Mouse (Mus musculus) G1E (cell line): Measurements from ENCODE around the gene Lhfpl2. TPM values are rescaled to one million over a fixed set of nuclear protein-coding genes. Genes with fewer than 3 reads are reported as not detected.

Source experiments
- ATAC-seq: 2 replicates; pipeline ENCODE4 v1.8.0; 2016; ENCODE audit warnings: mild to moderate bottlenecking; ENCODE audit not compliant: insufficient number of reproducible peaks, poor library complexity, low FRiP score, severe bottlenecking; ENCODE audit errors: extremely low read depth
- DNase-seq: peaks from one replicate; pipeline ENCODE4 v3.0.0; 2012; ENCODE audit warnings: low spot score
- H3K27me3 ChIP-seq: 2 replicates; pipeline ENCODE4 v1.6.1; 2012; ENCODE audit warnings: mild to moderate bottlenecking, low read length, inconsistent platforms; ENCODE audit not compliant: insufficient read depth
- H3K36me3 ChIP-seq: replicated peaks from 2 replicates; pipeline ENCODE3; 2012; ENCODE audit warnings: mild to moderate bottlenecking, inconsistent platforms
- H3K4me1 ChIP-seq: 2 replicates; pipeline ENCODE4 v1.6.1; 2012; ENCODE audit warnings: low read depth, low read length, inconsistent platforms, mixed read lengths; ENCODE audit not compliant: insufficient read depth
- H3K4me3 ChIP-seq: 2 replicates; pipeline ENCODE4 v1.5.1; 2012; ENCODE audit warnings: low read depth, mild to moderate bottlenecking, inconsistent platforms, low read length, moderate library complexity, mixed read lengths
- H3K9me3 ChIP-seq: replicated peaks from 2 replicates; pipeline ENCODE4 v1.6.1; 2012; ENCODE audit warnings: inconsistent platforms
- CTCF ChIP-seq: IDR thresholded peaks from 2 replicates; pipeline ENCODE4 v1.5.1; 2012; ENCODE audit warnings: low read depth, low read length, inconsistent platforms, mixed read lengths
- GATA1 ChIP-seq: IDR thresholded peaks from 2 replicates; pipeline ENCODE4 v1.6.1; 2012; ENCODE audit warnings: borderline replicate concordance, low read length, inconsistent platforms, mixed read lengths
- GATA2 ChIP-seq: IDR thresholded peaks from 2 replicates; pipeline ENCODE4 v1.6.1; 2012; ENCODE audit warnings: low read depth, low read length, inconsistent platforms, borderline replicate concordance
- POLR2AphosphoS5 ChIP-seq: IDR thresholded peaks from 2 replicates; pipeline ENCODE4 v1.6.1; 2012; ENCODE audit warnings: low read depth, low read length, inconsistent platforms; ENCODE audit not compliant: insufficient replicate concordance
- TAL1 ChIP-seq: conservative IDR thresholded peaks from 2 replicates; pipeline ENCODE4 v1.6.1; 2012; ENCODE audit warnings: low read depth, low read length, inconsistent platforms, mixed read lengths
- polyA plus RNA-seq: library from polyadenylated mRNA; stranded (reverse); fragments of >175 nt; gene quantifications from 2 replicates; pipeline ENCODE4 v1.2.3, GENCODE M21; 2012
- total RNA-seq, 2 experiments: library from RNA; stranded (forward) in 1 of 2; stranded (reverse) in 1 of 2; fragments of 200-1000 nt in 1 of 2; fragments of >200 nt in 1 of 2; fragmentation: Nextera tagmentation in 1 of 2; gene quantifications; 2 replicates each; pipeline ENCODE4 v1.2.3; 2014 to 2017

Gene Lhfpl2
- total and polyA plus RNA-seq, 3 experiments: 0.16 TPM; not detected in 2

- no peaks in the 10 kb centered on the region for H3K4me1 ChIP-seq
- TF ChIP-seq GATA2 (no peak), CTCF (no peak), GATA1 (no peak), TAL1 (no peak), POLR2AphosphoS5 (no peak)
- DNase-seq: no peak
- H3K27me3 ChIP-seq: peaks cover 21% of the 10 kb centered on the region
- no peak overlapping the region for H3K4me3 ChIP-seq
- H3K9me3 ChIP-seq: no peaks in the 10 kb centered on the region
- ATAC-seq: no peak
- H3K36me3 ChIP-seq: no peaks in the 10 kb centered on the region
Observed at GRCm38 (mm10) chr13:94174577-94175279, 117.1 kb downstream of the Lhfpl2 start.

- ATAC-seq (no peak), DNase-seq (no peak)
- Histone ChIP-seq H3K4me1 (no peaks in the 10 kb centered on the region), H3K27me3 (peaks cover 21% of the 10 kb centered on the region), H3K4me3 (no peak overlapping the region), H3K36me3 (no peaks in the 10 kb centered on the region), H3K9me3 (no peaks in the 10 kb centered on the region)
- TF ChIP-seq TAL1: no peak
- no peak for TF ChIP-seq POLR2AphosphoS5
- no peak for TF ChIP-seq GATA1
- no peak for TF ChIP-seq GATA2
- TF ChIP-seq CTCF: no peak
Observed at GRCm38 (mm10) chr13:94175379-94176050, 117.9 kb downstream of the Lhfpl2 start.

- peaks cover 12% of the 10 kb centered on the region; the same call in 1 of the 2 replicates for H3K27me3 ChIP-seq
- no peak overlapping the region for H3K4me3 ChIP-seq
- no peak for ATAC-seq
- 0 out of 2 replicates have a peak, but pooled peaks have one; percentile 13 for TF ChIP-seq CTCF
- TF ChIP-seq GATA1: no peak
- no peaks in the 10 kb centered on the region for H3K9me3 ChIP-seq
- no peaks in the 10 kb centered on the region for H3K4me1 ChIP-seq
- H3K36me3 ChIP-seq: no peaks in the 10 kb centered on the region
- no peak for DNase-seq
Observed at GRCm38 (mm10) chr13:94177148-94177547, 119.6 kb downstream of the Lhfpl2 start.

- Histone ChIP-seq H3K4me1 (no peaks in the 10 kb centered on the region), H3K4me3 (no peak overlapping the region), H3K27me3 (peaks cover 12% of the 10 kb centered on the region; the same call in 1 of the 2 replicates), H3K36me3 (no peaks in the 10 kb centered on the region), H3K9me3 (no peaks in the 10 kb centered on the region)
- DNase-seq: no peak
- no peak for TF ChIP-seq POLR2AphosphoS5
- TF ChIP-seq GATA2: no peak
- TF ChIP-seq CTCF: no peak
- TF ChIP-seq GATA1: no peak
- no peak for TF ChIP-seq TAL1
- no peak for ATAC-seq
Observed at GRCm38 (mm10) chr13:94178401-94179040, 120.9 kb downstream of the Lhfpl2 start.

GRCm38 (mm10) chr13:94180477-94181420 is 123.2 kb downstream of the Lhfpl2 start:
- no peaks in the 10 kb centered on the region for H3K4me1 ChIP-seq
- peaks cover 14% of the 10 kb centered on the region; the same call in 1 of the 2 replicates for H3K27me3 ChIP-seq
- no peak for ATAC-seq
- DNase-seq: no peak
- no peaks in the 10 kb centered on the region for H3K9me3 ChIP-seq
- TF ChIP-seq GATA2 (no peak), GATA1 (no peak), TAL1 (no peak), POLR2AphosphoS5 (no peak), CTCF (no peak)
- H3K36me3 ChIP-seq: no peaks in the 10 kb centered on the region
- no peak overlapping the region for H3K4me3 ChIP-seq
